Mouse (Mus musculus) cerebellum, postnatal 25 days (tissue): Measurements from ENCODE around the gene Tacc2.
"Not testable (repeated sequence)": the region's sequence is repeated elsewhere in the genome, so short reads cannot be mapped to it uniquely, and the experiment has no call there.

Experiments
- DNase-seq, 2 experiments: peaks; one replicate each; pipeline ENCODE4 v3.0.0; 2021; ENCODE audit warnings: mixed read lengths in 2 of 2

The Tacc2 gene

GRCm38 (mm10) chr7:130656965-130657364 lies 79.7 kb downstream of the Tacc2 start:
- no peak for DNase-seq

GRCm38 (mm10) chr7:130657751-130658150 lies 80.5 kb downstream of the Tacc2 start:
- DNase-seq = no peak

- no peak for DNase-seq
These were observed 81.9 kb downstream of the Tacc2 start for GRCm38 (mm10) chr7:130659129-130659528.

GRCm38 (mm10) chr7:130662250-130662649 lies 85.0 kb downstream of the Tacc2 start:
- DNase-seq = no peak

- no peak for DNase-seq
These were observed 85.6 kb downstream of the Tacc2 start for GRCm38 (mm10) chr7:130662869-130663268.

- no peak for DNase-seq
These were observed 86.8 kb downstream of the Tacc2 start for GRCm38 (mm10) chr7:130664037-130664436.

- no peak for DNase-seq
These were observed 87.4 kb downstream of the Tacc2 start for GRCm38 (mm10) chr7:130664629-130665028.

- no peak for DNase-seq
These were observed 88.1 kb downstream of the Tacc2 start for GRCm38 (mm10) chr7:130665358-130665757.

GRCm38 (mm10) chr7:130668013-130668412 lies 90.8 kb downstream of the Tacc2 start:
- not testable (repeated sequence) for DNase-seq

GRCm38 (mm10) chr7:130668729-130669281 lies 91.6 kb downstream of the Tacc2 start:
- DNase-seq = no peak

- DNase-seq = peak; percentile 31 to 40
These were observed 92.2 kb downstream of the Tacc2 start for GRCm38 (mm10) chr7:130669370-130669881.

- no peak for DNase-seq
These were observed 93.1 kb downstream of the Tacc2 start for GRCm38 (mm10) chr7:130670358-130670757.

- DNase-seq = no peak
These were observed 94.1 kb downstream of the Tacc2 start for GRCm38 (mm10) chr7:130671301-130671700.

GRCm38 (mm10) chr7:130673169-130674033 lies 96.2 kb downstream of the Tacc2 start:
- peak; percentile 66 to 76 for DNase-seq

GRCm38 (mm10) chr7:130674526-130674925 lies 97.3 kb downstream of the Tacc2 start:
- no peak for DNase-seq

- DNase-seq = no peak
These were observed 99.8 kb downstream of the Tacc2 start for GRCm38 (mm10) chr7:130676885-130677540.

GRCm38 (mm10) chr7:130677541-130678274 lies 100.5 kb downstream of the Tacc2 start:
- DNase-seq = no peak

GRCm38 (mm10) chr7:130678414-130678813 lies 101.2 kb downstream of the Tacc2 start:
- no peak for DNase-seq

GRCm38 (mm10) chr7:130681798-130682197 lies 104.6 kb downstream of the Tacc2 start:
- DNase-seq = peak; percentile 79 to 91

- no peak for DNase-seq
These were observed 111.4 kb downstream of the Tacc2 start for GRCm38 (mm10) chr7:130688601-130689000.

- no peak for DNase-seq
These were observed 113.6 kb downstream of the Tacc2 start for GRCm38 (mm10) chr7:130690869-130691268.

- DNase-seq = no peak
These were observed 114.7 kb downstream of the Tacc2 start for GRCm38 (mm10) chr7:130691931-130692330.
